Mouse (Mus musculus): Measurements from ENCODE around the gene Scrn3.

DNA sequence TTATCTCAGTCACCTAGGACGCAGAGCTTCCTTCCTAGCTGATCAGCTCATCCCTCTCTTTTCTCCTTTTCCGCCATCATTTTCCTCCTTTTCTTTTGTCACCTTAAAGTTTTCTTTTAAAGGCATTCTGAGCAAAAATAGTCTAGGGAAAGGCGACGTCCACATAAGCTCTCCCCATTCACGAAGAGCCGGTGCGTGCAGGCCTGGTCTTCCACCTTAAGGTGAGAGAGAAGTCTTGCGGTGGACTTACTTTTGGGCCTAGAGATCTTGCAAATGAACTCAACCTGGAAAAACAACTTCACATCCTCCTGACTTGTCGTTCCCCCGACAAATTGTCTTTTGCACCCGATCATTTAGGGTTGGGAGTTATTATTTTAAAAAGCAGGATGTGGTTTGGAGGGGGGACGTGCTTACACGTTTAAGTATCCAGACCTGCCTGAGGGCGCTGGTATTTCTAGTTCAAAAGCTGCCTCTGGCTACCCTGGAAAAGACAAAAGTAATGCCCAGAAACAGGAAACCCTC lies 42.3 kb upstream of the Scrn3 start:
- no peak for TF ChIP-seq CTCF (IDR thresholded peaks at IDR 0.05; ENCODE audit: control insufficient read depth, insufficient read depth, insufficient replicate concordance, low read depth, low read length)
- TF ChIP-seq POLR2A (IDR thresholded peaks at IDR 0.05; ENCODE audit: control insufficient read depth, low read depth, low read length) = no peak

Data from testis, adult 2 months (tissue).